12 mouse cellular contexts compared by ENCODE assay signal in the genomic region with DNA sequence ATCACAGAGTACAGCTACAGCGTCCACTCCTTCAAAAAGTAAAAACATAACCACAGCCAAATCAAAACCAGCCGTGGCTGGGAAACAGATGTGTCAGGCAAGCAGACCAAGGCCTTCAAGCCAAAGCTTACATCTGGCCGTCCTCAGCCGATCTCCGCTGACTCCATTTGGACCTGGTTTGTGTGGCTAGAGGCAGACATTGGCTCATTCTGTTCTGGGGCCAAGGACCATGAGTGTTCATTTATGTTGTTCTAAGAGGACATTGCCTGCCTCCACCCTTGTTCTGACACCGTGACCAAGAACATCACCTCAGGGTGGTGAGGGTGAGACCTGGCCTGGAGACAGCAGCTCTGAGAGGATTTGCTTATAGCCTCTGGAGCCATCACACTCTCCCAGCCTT.
DNase-seq lines count a peak whose midpoint lies in the region; ATAC-seq and TF ChIP-seq lines count a peak whose summit lies in the region.
"Had no signal": no experiment of that assay in that cellular context is flagged by ENCODE, and none has a peak within 500 bp of the region (broad histone marks: within the 10 kb centered on the region; RNA-seq: fewer than 3 reads in every experiment).

No protein-coding gene starts in this region.

- no peak overlapping the region for H3K4me2 ChIP-seq in lung, postnatal 0 days (replicated peaks; ENCODE audit: low read depth, low read length)
- no peak overlapping the region for H3K4me2 ChIP-seq in midbrain, postnatal 0 days (ENCODE audit: low read depth, low read length, poor library complexity, severe bottlenecking)
- H3K4me2 ChIP-seq: forebrain, embryonic 13.5 days; liver, embryonic 12.5 days had no signal

- no peaks in the 10 kb centered on the region for H3K36me3 ChIP-seq in lung, postnatal 0 days (ENCODE audit: insufficient read depth, low read length)
- H3K36me3 ChIP-seq in midbrain, postnatal 0 days (ENCODE audit: insufficient read depth, low read length), result no peaks in the 10 kb centered on the region
- H3K36me3 ChIP-seq: liver, embryonic 12.5 days had no signal

- no peak overlapping the region for H3K9ac ChIP-seq in lung, postnatal 0 days (replicated peaks; ENCODE audit: low read depth)
- no peak overlapping the region for H3K9ac ChIP-seq in midbrain, postnatal 0 days (replicated peaks; ENCODE audit: low read length, poor library complexity, severe bottlenecking)
- H3K9ac ChIP-seq: forebrain, embryonic 13.5 days; liver, embryonic 12.5 days had no signal

- TF ChIP-seq EP300 in lung, postnatal 0 days (IDR thresholded peaks at IDR 0.05), result no peak

- no peaks in the 10 kb centered on the region for H3K27me3 ChIP-seq in lung, postnatal 0 days (replicated peaks; ENCODE audit: insufficient read depth, low read length)
- H3K27me3 ChIP-seq in midbrain, postnatal 0 days (ENCODE audit: insufficient read depth, low read length), result no peaks in the 10 kb centered on the region
- H3K27me3 ChIP-seq: CH12.LX; forebrain, embryonic 13.5 days; liver, embryonic 12.5 days had no signal

- no peaks in the 10 kb centered on the region for H3K9me3 ChIP-seq in lung, postnatal 0 days (ENCODE audit: low read length)
- no peaks in the 10 kb centered on the region for H3K9me3 ChIP-seq in midbrain, postnatal 0 days (ENCODE audit: low read length)
- H3K9me3 ChIP-seq: forebrain, embryonic 13.5 days; liver, embryonic 12.5 days had no signal

- WGBS in lung, postnatal 0 days, result 80% methylated on average over 6 of the region's 6 CpGs
- WGBS in midbrain, postnatal 0 days, result 97% methylated on average over 6 of the region's 6 CpGs

- no peak overlapping the region for H3K27ac ChIP-seq in lung, postnatal 0 days (ENCODE audit: low read length)
- no peak overlapping the region; the same call in 1 of the 2 replicates for H3K27ac ChIP-seq in midbrain, postnatal 0 days (ENCODE audit: low read depth, low read length)
- H3K27ac ChIP-seq: forebrain, embryonic 13.5 days; liver, embryonic 12.5 days had no signal

- ATAC-seq in lung, postnatal 0 days, result no peak; the same call in 1 of the 2 replicates
- no peak for ATAC-seq in midbrain, postnatal 0 days (ENCODE audit: low FRiP score)
- ATAC-seq: forebrain, embryonic 13.5 days; inflammation-experienced regulatory T-cells, adult 6 months; liver, embryonic 12.5 days had no signal

- no peaks in the 10 kb centered on the region for H3K4me1 ChIP-seq in lung, postnatal 0 days (ENCODE audit: insufficient read depth, low read depth, low read length)
- H3K4me1 ChIP-seq in midbrain, postnatal 0 days (ENCODE audit: insufficient read depth, low read length), result no peaks in the 10 kb centered on the region; the same call in 1 of the 2 replicates

- TF ChIP-seq CTCF in lung, postnatal 0 days (IDR thresholded peaks at IDR 0.05), result no peak
- TF ChIP-seq CTCF in midbrain, postnatal 0 days (IDR thresholded peaks at IDR 0.05), result no peak

- no peak overlapping the region for H3K4me3 ChIP-seq in lung, postnatal 0 days (ENCODE audit: low read depth, low read length)
- H3K4me3 ChIP-seq in midbrain, postnatal 0 days (ENCODE audit: low read depth, low read length), result no peak overlapping the region
- H3K4me3 ChIP-seq: forebrain, embryonic 13.5 days; liver, embryonic 12.5 days had no signal

- peak; percentile 28 for DNase-seq in lung, postnatal 14 days
- no peak for DNase-seq in lung, postnatal 0 days (ENCODE audit: low spot score)
- peak; percentile 28 for DNase-seq in gastrocnemius, postnatal 10 days
- peak; percentile 25 for DNase-seq in heart, postnatal 4 days
- no peak for DNase-seq in midbrain, postnatal 0 days (ENCODE audit: low spot score)
- no peak for DNase-seq in thymus, postnatal 14 days
- DNase-seq in kidney, postnatal 14 days, result no peak
- DNase-seq: right cerebral cortex, postnatal 25 days had no signal

Comparison
In these comparisons a context has a peak if more than half of its experiments do, and no peak if none do; other contexts are left out.
1. DNase-seq: peak in lung, postnatal 14 days (single experiment), gastrocnemius, postnatal 10 days (single experiment) and heart, postnatal 4 days (single experiment); none in lung, postnatal 0 days (single experiment), midbrain, postnatal 0 days (single experiment), thymus, postnatal 14 days (single experiment) and kidney, postnatal 14 days (single experiment).